Mouse (Mus musculus): ENCODE measurements at regions not wholly inside any gene's neighbourhood (a gene's known extent, or its start where the extent isn't known, plus 50 kb on each side); places are given as distances from the start of the nearest gene placed in this dataset.

DNA sequence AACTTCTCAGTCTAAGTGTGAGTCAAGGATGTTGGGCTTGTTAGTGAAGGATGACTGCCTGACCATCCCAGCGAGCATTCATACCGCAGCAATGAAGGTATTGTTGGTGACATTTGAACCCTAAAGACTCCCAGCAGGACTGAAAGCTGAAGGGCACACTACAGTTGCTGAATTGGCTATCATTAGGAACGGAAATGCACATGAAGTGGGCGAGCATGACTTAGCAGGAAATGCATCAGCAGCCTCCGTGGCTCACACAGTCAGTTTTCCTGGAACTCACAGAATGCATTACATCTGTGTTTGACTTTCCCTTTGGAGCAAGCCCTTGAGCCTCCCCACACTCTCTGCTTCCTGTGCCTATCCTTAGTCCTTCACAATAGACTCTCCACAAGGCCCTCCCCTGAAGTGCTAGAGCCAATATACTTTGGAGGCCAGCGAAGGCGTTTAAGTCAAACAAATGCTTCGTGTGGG is 63.9 kb downstream of the Tmco5 start:
- no peak for DNase-seq (ENCODE audit: extremely low read depth, low read depth)

DNA sequence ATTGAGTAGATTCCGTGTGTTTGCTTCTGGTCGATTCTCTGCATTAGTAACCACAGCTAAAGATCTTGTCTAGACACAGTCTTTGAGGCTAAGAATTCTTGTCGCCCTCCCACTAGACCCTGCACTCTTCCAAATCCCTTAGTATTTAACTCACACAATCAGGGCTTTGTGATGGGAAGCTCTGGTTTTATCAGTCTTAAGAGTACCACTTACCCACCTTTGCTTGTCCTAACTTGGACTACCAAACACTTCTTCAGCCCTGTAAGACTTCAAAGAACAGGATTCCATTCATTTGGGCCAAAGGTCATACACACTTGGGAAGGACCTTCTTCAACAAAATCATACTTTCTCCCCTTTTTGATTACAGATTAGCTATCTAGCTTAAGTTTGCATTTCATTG is 70.0 kb downstream of the Tmco5 start:
- DNase-seq (ENCODE audit: extremely low read depth, low read depth): no peak

DNA sequence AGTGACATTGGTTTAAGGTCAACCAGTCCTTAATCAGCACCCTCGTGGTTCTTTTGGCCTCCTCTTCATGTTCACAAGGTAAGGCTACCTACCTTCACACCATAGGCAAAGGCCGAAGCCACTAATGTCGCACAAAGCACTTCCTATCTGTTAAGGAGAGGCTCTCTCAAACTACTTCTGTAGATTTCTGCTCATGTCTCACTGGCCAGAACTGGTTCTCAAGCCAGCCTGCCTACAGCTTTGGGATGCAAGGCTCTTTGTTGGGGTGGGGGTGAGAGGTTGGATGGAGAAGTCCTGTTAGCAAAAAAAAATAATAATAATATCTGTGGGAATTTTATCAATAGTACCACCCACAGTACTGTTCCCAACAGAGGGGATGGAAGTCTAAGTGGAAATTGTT is 71.2 kb downstream of the Tmco5 start:
- no peak for DNase-seq (ENCODE audit: extremely low read depth, low read depth)

DNA sequence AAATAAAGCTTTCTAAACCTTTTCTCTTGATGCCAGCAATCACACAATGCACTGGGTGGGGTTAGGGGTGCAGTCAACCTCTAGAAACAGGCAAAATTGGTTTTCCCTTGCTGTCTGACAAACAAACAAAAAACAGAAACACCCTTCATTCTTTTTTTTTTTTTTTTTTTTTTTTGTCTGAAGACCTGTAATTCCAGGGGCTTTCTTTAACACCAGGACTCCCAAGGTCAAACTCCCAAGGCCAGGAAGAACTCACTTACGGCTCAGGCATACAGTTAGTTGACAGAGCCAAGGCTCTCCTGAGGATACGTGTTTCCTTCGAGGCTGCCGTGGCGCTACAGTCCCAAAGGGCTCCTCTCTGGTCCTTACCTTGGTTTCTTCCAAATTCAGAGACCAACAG is 71.7 kb downstream of the Tmco5 start:
- no peak for DNase-seq (ENCODE audit: extremely low read depth, low read depth)

DNA sequence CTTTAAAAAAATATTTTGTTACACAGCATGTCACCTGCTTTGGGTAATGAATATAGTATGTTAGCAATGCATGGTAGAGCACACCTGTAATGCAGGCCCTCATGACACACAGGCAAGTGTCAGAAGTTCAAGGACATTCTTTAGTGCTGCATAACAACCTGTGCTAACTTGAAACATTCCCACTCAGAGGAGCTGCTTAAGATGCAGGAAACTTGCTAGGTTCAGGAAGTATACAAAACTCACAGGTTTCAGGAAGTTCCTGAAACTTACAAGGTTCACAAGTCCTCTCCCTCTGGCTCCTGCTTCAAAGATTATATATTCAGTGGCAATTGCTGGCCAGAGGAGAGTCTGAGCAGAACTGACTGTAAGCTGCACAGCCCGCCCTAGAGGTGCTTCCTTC is 73.0 kb downstream of the Tmco5 start:
- no peak for DNase-seq (ENCODE audit: extremely low read depth, low read depth)

DNA sequence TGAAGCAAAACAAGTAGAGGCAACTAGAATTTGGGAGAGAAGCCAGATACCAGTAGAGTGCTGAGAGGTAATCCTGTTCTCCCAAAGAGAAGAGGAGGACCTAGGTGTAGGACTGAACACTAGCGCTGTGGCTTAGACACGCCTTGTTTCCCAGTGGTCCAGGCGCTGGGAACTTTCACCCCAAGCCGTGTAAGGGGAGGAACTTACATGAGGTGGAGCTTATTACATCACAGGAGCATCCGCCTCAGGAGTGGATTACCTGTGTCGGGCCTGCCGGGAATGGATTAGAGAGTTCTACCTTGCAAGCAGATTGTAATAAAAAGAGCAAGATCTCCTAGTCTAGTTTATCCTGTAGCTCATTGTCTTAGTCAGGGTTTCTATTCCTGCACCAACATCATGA is 75.8 kb downstream of the Tmco5 start:
- DNase-seq (ENCODE audit: extremely low read depth, low read depth): no peak

DNA sequence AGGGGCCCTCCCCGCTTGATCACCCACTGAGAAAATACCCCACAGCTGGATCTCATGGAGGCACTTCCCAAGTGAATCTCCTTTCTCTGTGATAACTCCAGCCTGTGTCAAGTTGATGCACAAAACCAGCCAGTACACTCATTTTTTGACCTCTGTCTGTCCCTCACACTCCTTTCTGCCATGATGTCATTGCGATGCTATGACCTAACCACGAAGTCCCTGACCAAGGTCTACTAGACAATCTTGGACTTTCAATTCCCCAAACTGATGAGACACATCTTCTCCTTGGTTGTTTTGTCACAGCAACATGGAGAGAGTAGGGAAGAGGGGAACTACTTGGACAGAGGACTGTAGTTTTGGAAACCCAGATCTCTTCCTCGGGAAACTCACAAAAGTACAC is 76.4 kb downstream of the Tmco5 start:
- no peak for DNase-seq (ENCODE audit: extremely low read depth, low read depth)

DNA sequence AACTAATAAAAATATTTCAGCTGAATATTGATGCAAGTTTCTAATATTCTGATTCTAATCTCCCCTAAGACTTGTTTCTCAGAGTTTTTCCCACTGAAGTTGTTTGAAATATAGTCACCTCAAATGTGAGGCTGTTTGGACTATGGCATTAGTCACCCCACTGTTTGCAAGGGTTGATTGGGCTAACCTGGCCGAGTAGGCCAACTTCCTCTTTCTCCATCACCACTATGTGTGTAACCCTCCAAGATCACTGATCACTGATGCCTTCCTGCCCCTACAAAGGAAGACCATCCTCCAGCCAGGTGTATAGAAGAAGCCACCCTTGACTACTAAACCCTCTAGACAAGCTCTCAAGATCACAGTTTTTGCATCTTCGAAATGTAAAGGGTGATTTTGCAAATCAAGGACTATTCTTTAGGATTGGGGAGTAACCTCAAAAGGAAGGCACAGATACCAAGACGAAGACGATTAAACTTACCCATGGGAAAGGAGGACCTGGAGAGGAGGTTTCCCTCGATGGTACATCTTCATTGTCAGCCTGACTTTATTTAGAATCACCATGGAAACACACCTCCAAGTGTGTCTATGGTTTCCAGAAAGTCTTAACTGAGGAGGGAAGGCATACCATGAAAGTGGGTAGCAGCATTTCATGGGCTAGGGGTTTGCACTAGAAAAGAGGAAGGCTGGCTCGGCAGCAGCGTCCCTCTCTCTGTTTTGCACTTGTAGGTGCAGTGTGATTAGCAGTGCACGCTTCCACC is 84.8 kb downstream of the Tmco5 start:
- no peak for DNase-seq (ENCODE audit: extremely low read depth, low read depth)

DNA sequence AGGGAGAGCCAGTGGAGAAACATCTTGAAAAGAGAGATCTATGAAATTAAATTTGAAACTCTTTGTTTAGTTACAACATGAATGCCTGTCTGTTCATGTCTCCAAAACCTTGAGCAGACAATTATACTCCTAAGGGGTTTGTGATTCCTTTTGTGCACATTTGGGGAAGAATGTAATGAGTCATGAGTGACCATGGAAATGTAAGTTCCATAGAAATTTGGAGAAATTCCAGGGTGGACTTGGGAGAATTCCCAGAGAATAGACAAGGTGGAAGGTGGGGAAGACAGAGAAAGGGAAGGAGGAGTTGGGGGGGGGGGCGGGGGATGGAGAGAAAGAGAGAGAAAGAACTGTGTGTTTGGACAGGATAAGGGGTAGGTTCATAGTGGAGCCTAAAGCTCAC is 87.8 kb downstream of the Tmco5 start:
- DNase-seq (ENCODE audit: extremely low read depth, low read depth): no peak

DNA sequence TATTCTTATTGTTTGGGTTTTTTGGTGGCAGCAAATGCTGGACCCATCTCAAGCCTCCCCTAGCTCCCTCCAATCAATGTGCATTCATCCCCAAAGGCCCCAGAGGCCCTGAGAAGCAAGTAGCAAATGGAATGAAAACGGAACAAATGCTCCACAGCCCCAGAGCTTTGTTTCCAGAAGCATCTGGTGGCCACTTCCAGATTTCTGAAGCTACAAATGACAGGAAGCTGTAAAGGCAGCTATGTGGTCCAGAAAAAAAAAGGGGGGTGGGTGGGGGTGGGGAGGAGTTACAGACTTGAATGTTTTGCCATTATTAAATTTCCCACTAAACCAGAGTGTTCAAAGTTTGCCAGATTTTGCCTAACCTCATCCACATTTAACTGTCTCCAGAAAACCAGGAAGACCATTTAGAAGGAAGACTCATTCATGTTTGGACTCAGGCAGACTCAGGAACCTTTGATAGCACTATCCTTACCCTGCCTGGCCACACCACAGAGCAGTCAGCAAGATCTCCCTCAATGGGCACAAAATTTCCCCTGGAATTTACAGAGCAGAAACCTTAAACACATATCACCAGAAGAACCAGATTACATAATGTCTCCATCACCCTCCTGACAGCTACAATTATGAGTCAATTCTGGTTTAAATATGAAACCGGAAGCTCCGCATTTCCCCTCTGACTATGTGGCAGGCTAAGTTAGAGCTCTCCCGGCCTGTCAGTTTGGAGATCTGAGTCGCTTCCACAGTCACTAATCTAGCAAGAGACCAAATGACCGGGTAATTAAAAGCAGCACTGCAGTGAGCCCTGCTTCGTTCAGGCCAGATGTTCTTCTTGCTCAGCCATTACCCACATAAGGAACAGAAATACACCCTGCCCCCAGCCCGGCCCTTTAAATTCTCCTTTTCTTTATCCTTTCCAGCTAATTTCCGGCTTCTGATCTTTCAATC is 93.4 kb downstream of the Tmco5 start:
- DNase-seq (ENCODE audit: extremely low read depth, low read depth): no peak

DNA sequence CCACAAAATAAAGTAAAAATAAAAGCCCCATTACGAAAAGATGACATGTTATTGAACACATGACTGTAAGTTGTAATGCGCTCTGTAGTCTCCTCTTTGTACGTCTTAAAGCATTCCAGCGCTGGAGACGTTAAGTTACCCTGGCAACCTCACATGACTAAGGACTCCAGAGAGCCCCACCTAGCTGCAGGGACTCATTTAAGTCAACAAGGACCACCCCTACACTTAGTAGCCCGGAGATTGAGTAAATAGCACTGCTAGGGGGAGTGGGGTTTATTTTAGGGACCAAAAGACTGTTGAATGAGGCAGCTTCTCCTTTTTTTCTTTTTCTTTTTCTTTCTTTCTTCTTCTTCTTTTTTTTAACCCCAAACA is 94.1 kb downstream of the Tmco5 start:
- no peak for DNase-seq (ENCODE audit: extremely low read depth, low read depth)

DNA sequence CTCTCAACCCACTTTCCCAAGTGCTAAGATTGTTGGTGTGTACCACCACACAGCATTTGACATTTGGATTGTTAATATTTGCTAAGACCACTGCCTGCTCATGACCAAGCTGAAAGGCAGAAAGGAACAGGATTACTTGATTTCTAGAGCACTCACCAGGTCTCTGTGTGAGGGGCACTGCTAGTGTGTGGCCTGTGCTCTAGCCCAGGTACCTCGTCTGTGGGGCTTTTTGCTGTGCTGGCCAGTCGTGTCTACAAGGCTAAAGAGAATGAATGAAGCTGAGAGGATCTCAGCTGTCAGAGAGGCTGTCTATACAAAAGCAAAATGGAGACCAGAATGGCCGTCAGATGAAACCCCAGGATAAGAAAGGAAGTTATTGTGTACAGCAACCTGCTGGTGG is 95.0 kb downstream of the Tmco5 start:
- DNase-seq (ENCODE audit: extremely low read depth, low read depth): no peak

DNA sequence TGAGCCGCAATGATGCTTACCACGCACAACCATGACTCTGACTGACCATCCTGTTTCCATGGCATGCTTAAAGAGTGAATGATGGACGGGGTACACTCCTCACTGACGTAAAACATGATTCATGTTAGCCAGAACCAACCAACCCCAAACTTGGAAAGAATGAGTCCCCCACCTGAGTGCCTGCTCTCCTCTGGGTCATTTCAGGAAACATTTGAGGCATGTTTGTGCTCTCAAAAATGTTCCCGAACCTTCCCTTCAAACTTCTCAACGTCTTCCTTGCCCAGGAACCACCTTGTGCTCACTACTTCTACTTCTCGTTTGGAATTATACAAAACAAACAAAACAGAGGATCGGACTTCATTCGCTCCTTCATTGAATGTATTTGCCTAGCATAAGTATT is 95.7 kb downstream of the Tmco5 start:
- no peak for DNase-seq (ENCODE audit: extremely low read depth, low read depth)

DNA sequence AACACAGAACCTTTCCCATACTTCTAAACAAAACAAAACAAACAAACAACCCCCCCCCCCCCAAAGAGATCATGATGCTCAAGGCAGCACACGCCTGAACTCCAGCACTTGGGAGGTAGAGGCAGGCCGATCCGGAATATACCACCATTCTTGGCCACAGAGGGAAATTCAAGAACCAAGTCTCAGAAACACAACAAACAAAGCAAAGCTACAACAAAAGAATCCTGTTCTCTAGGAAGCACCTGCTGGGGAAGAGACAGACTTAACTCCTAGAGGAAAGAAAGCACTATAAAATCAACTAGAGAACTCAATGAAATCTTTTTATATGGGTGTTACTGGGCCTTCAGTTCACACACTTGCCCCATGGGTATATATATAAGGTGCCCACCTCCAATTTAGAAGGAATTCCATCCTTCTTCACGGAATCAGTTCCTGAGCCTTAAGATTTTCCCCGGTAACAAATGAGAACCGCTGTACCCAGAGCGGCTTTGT is 96.1 kb downstream of the Tmco5 start:
- DNase-seq (ENCODE audit: extremely low read depth, low read depth): no peak

DNA sequence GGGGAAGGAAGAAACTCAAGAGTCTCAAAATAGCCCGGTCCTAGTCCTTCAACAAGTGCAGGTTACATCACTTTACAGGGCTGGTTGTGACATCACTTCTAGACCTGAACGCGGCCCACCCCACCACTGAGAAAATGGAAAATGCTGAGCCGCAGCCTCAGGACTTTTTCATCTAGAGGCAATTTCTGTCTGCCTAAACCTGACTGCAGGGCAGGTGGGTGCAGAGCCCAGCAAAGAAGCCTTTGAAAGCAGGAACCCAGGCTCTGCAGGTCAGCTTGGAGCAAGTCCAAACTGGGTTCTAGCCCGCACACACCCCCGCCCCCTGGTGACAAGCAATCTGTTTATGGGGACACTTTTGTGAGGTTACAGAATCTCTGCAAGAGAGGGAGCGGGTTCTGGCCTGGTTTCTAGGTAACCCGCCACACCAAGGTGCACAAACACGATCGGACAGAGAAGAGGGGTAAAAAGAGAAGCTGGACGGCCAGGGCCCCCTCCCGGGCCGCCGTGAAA is 96.7 kb downstream of the Tmco5 start:
- no peak for DNase-seq (ENCODE audit: extremely low read depth, low read depth)

DNA sequence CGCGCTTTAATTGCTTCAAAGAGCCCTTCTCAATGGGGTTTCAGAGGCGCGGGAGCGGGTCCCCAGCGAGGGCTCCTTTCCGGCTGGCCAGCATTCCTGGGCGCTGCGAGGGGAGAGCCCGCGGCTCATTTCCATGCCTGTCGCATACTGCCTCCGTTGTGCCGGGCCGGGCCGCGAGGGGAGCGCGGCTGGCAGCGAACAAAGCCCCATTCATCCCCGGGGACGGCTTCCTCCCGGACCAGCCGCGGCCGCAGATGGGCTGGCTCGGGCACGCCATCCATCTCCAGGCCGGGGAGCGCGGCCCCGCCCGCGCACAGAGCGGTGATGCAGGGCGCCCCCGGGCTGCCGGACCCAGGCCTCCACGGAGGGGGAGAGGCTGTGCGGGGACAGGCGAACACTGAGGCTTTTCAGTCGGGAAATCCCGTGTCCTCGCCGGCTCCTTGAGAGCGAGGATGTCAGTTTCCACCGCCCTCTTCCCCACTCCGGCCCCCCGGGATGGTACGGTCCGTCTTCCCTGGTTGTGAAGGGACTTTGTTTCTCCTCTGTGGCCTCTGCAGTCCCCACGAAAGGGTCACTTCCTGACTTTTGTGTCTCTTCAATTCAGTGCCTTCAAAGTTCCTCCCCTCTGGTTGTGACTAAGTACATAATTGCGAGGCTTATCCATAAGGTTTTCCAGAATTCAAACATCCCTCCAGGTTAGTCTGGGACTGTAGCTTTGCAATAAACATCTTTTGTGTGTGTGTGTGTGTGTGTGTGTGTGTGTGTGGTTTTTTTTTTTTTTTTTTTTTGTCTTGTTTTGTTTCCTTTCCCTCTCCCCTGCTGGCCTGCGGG is 97.3 kb downstream of the Tmco5 start:
- no peak for DNase-seq (ENCODE audit: extremely low read depth, low read depth)

DNA sequence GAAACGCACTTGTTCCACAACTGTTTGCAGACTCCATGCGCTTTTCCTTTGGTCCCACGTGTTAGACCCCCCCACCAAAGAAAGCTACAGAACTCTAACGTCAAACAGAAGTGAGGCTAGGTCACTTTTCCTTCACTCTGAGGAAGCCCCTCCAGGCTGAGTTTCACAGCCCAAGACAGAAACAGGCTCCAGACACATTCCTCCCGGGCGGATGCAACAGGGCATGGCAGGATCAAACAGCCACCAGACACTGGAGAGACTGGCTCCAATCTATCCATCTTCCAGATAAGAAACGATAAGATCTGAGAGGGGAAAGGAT is 97.9 kb downstream of the Tmco5 start:
- no peak for DNase-seq (ENCODE audit: extremely low read depth, low read depth)

DNA sequence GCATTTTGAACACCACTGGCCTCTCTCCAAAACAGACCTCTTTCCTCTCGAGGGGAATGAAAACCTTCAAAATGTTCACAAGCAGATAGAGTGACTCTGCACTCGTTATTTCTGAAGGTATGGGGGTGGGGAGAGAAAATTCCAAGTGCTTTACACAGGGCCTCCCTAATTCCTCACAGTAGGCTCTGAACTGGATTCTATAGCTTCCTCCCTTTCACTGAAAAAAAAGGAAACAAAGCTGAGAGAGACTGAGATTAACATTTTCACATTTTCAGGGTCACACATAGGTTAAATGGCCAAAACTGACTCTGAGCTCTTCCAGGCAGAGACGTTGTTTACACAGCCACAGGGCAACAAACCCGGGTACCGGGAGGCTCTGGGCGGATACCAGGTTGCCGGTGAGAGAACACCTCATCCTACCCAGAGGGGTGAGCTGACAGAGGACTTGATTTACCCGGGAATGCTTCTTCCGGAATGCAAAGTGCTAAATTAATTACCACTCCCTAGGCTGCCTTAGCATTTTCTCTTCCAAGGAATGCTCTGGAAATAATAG is 98.5 kb downstream of the Tmco5 start:
- no peak for DNase-seq (ENCODE audit: extremely low read depth, low read depth)

DNA sequence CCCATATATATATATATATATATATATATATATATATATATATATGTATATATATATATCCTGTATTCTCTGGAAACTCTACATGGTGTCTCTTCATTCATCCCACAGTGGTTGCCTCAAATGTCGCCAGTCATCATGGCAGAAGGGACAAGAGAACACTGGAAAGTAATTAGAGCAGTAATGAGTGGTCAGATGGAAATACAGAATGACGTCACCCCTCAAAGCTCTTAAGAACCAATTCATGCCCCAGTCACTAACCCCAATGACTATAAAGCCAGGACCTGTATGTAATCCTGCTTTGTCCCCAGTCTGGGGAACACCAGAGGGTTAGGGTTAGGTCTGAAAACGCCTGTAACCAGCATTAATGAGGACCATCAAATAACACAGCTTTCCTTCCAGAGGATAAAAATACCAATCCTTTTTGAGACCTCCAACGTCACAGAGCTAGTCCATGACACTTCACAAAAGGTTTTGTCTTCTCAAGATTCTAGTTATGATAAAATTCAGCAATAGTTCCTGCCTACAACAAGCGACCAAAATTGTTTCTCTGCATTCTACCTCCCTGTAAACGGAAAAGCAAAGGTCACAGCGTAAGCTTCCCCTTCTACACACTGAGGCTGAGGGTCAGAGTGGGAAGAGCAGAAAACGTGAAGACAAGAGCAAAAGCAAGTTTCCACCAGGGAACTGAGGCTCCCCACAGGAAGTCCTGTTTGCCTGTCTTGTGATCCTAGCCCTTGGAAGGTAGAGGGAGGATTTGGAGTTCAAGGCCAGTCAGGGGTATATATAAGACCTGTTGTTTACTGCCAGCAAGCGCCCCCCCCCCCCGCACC is 99.5 kb downstream of the Tmco5 start:
- no peak for DNase-seq (ENCODE audit: extremely low read depth, low read depth)

DNA sequence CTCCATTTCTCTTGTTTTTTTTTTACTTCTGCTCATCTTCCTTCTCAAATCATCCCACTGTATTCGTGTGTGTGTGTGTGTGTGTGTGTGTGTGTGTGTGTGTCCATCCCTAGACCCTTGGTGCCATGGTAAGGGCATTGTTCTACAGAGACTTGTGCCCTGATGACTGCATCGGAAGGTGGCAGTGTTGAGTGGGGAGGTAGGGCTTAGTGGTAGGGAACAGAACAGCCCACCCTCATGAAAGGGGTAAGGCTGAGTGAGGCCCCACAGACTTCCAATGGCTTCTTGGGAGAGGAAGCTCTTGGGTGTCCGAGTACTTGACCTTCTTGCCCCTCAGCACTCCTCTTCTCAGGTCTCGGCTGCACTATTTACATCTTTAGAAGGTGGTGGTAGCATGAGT is 100.3 kb downstream of the Tmco5 start:
- DNase-seq (ENCODE audit: extremely low read depth, low read depth): no peak
